Mouse (Mus musculus) gastrocnemius, postnatal 36 days (tissue): ENCODE results near the gene Igfals. TPM values are rescaled to one million over a fixed set of nuclear protein-coding genes. Genes with fewer than 3 reads are reported as not detected.

ENCODE experiments used
- DNase-seq, 2 experiments: peaks; one replicate each; pipeline ENCODE4 v3.0.0; 2022
- intact Hi-C: fragments of 180-260 bp; cut with DNase I; formaldehyde crosslinking; loops from one replicate; pipeline ENCODE4 v1.15.1; 2025
- total RNA-seq, 2 experiments: library from RNA; stranded (reverse); gene quantifications; 2 replicates each; pipeline ENCODE4 v1.2.3; 2021

The Igfals gene
- total RNA-seq, 2 experiments from 2014 or later, result 3.3 to 3.8 TPM

GRCm38 (mm10) chr17:24891321-24891720 is 25.5 kb downstream of the Igfals start:
- intact Hi-C loops, result loop anchor here (10.0 kb wide), 1 partner anchor 933 kb away; the partner anchor contains the start of genes Jmjd8 and Wdr24
- no peak for DNase-seq

GRCm38 (mm10) chr17:24892785-24893184 is 27.0 kb downstream of the Igfals start:
- intact Hi-C loops, result loop anchor here (10.0 kb wide), 1 partner anchor 932 kb away; the partner anchor contains the start of genes Jmjd8 and Wdr24
- no peak for DNase-seq

DNA sequence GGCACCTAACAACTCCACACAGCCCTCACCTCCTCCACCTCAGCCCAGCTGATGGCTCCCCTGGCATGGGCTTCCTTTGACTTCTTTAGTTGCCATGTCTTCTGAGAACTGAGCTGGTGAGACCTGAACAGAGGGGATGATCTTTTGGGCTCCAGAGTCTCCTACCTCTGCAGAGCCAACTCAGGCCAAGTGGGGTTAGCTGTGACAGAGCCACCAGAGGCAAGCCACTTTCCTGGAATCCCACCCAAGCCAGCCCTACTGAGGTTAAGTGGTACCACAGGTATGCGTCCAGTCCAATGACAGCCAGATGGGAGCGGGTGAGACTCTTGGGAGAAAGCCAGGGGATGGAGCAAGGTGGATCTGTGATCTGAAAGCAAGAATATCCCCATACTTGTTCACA is 27.5 kb downstream of the Igfals start:
- DNase-seq, result no peak
- intact Hi-C loops, result loop anchor here (10.0 kb wide), 1 partner anchor 932 kb away; the partner anchor contains the start of genes Jmjd8 and Wdr24

DNA sequence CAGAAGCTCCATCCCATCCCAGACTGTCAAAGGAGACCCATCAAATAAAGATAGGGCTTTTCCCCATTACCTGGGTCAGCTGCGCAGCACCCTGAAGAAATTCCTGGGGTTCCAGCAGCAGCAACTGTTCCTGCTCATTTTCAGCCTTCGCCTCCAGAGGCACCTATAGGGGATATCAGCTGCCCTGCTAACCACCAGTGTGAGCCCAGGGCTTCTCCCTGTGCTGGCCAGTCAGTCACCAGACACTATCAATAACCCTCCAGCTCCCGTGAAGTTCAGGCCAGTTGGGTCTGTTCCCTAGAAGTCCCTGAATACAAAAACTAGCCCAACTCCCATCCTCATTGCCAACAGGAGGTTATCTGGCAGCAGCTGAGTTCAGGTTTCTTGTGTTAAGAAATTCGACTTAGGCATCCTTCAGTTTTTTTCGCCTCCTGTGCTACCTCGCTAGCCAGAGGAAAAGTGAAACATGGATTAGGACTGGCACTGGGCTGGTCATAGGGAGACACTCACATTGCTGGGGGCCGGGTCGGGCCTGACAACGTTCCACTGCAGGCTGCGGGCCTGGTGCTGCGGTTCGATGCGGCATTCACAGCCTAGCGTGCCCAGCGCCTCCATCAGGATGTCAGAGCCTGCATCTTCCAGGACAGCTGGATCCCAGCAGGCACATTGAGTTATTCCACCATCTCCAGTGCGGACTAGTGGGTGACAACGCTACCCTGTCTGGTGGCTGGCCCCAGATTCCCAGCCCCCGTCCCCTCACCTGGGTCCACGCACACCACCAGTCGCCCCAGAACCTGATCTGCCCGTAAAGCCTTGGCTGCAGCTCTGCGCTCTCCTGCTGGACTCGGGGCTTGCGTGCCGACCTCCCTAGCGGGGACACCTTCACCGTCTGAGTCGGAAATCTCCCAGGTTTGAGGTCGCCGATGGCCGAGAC is 28.5 kb downstream of the Igfals start:
- intact Hi-C loops, result loop anchor here (10.0 kb wide), 1 partner anchor 930 kb away; the partner anchor contains the start of genes Jmjd8 and Wdr24
- DNase-seq, result no peak

DNA sequence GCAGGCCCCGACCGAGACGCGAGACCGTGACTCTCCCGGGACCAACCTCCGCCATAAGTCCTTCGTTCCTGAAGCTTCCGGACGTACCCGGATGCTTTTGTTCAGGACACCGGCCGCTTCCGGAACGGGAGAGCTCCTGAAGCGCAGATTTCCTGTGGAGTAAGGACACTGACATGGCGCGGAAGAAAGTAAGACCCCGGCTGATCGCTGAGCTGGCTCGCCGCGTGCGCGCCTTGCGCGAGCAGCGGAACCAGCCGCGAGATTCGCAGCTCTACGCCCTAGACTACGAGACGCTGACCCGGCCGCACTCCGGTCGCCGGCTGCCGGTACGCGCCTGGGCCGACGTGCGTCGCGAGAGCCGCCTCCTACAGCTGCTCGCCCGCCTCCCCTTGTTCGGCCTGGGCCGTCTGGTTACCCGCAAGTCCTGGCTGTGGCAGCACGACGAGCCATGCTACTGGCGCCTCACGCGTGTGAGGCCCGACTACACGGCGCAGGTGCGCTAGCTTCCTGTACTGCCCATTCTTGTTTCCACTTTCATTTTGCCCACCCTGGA is 29.3 kb downstream of the Igfals start, which contains the start of the genes Eme2 and Mrps34:
TSS of gene Eme2 (minus strand) at position 93 of the 553 bp plus-strand sequence.
TSS of gene Mrps34 (plus strand) at position 122 of the 553 bp plus-strand sequence.
- DNase-seq, result peak; percentile 68 to 77
- intact Hi-C loops, result loop anchor here (10.0 kb wide), 1 partner anchor 930 kb away; the partner anchor contains the start of genes Jmjd8 and Wdr24

DNA sequence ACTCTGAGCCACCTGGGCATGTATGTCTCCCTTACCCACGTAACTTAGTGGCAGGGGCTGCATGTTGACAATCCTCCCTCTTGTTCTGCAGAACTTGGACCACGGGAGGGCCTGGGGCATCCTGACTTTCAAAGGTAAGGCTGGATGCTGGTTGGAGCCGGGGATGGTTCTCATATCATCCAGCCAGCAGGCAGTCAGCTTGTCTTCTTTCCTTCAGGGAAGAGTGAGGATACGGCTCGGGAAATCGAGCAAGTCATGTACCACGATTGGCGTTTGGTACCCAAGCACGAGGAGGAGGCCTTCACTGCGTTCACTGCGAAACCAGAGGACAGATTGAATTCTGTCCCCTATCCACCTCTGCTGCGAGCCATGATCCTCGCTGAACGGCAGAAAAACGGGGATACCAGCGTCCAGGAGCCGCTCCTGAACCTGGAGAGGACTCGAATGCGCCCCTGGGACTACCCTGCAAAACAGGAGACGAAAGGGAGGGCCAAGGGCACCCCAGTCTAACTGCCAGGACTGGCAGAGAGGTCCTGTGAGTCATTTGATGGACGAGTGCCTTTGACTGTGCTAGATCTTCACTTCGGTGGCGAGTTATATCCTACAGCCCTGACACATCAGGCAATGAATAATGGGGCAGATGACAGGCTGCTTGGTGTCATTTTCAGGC is 29.9 kb downstream of the Igfals start:
- no peak for DNase-seq

GRCm38 (mm10) chr17:24896241-24896992 is 30.6 kb downstream of the Igfals start, which contains the start of gene Nme3:
TSS of gene Nme3 (plus strand) at chr17:24896500.
- peak; percentile 55 to 61 for DNase-seq
- intact Hi-C loops, result loop anchor here (10.0 kb wide), 1 partner anchor 928 kb away; the partner anchor contains the start of genes Jmjd8 and Wdr24

More for the DNA sequence above, 29.9 kb downstream of the Igfals start:
- intact Hi-C loops, result loop anchor here (10.0 kb wide), 1 partner anchor 929 kb away; the partner anchor contains the start of genes Jmjd8 and Wdr24

- intact Hi-C loops, result loop anchor here (10.0 kb wide), 1 partner anchor 928 kb away; the partner anchor contains the start of genes Jmjd8 and Wdr24
- no peak for DNase-seq
These were observed 31.1 kb downstream of the Igfals start for GRCm38 (mm10) chr17:24896993-24897269.

DNA sequence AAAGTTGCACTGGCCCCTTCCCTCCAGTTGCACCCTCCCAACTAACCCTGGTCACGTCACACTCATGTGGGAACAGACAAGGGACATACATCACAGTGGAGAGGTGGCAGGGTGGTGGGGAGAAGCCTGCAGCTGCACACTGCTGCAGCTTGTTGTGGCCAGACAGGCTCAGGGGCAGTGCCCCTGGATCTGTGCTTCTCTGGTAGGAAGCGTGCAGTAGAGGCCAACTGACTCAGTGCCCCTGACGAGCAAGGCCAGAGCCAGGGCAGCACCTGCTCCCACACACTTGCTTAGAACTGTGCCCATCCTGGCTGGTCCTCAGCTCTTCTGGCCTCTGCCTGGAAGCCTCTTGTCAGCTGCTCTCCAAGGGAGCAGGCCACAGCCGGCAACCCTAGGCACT is 31.8 kb downstream of the Igfals start:
- no peak for DNase-seq
- intact Hi-C loops, result loop anchor here (10.0 kb wide), 1 partner anchor 927 kb away; the partner anchor contains the start of genes Jmjd8 and Wdr24

- intact Hi-C loops, result loop anchor here (10.0 kb wide), 1 partner anchor 927 kb away; the partner anchor contains the start of genes Jmjd8 and Wdr24
- no peak for DNase-seq
These were observed 32.5 kb downstream of the Igfals start for GRCm38 (mm10) chr17:24898041-24898854.

DNA sequence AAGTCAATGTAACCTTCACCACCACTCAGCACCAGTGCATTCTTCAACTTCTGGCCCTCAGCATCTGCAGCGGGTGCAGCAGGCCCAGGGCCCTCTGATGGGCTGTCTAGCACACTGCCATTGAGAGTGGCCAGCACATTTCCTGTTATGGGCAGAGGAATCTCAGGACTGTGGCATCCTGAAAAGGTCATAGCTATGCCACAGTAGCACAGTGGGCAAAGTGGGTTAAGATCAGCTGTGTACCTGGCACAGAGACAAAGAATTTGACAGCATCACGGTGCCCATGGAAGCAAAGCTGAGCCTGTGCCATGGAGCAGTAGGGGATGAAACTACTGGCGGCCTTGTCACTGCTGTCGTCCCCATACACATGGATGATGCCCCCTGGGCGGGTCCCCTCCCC is 33.4 kb downstream of the Igfals start:
- DNase-seq, result no peak
- intact Hi-C loops, result loop anchor here (10.0 kb wide), 1 partner anchor 926 kb away; the partner anchor contains the start of genes Jmjd8 and Wdr24

- intact Hi-C loops, result loop anchor here (5.0 kb wide), 1 partner anchor 158 kb away; no protein-coding TSS in a partner anchor
- DNase-seq, result no peak
These were observed 34.2 kb downstream of the Igfals start for GRCm38 (mm10) chr17:24900014-24900413.

GRCm38 (mm10) chr17:24902124-24902523 is 36.3 kb downstream of the Igfals start:
- intact Hi-C loops, result loop anchor here (5.0 kb wide), 1 partner anchor 160 kb away; no protein-coding TSS in a partner anchor
- no peak for DNase-seq

DNA sequence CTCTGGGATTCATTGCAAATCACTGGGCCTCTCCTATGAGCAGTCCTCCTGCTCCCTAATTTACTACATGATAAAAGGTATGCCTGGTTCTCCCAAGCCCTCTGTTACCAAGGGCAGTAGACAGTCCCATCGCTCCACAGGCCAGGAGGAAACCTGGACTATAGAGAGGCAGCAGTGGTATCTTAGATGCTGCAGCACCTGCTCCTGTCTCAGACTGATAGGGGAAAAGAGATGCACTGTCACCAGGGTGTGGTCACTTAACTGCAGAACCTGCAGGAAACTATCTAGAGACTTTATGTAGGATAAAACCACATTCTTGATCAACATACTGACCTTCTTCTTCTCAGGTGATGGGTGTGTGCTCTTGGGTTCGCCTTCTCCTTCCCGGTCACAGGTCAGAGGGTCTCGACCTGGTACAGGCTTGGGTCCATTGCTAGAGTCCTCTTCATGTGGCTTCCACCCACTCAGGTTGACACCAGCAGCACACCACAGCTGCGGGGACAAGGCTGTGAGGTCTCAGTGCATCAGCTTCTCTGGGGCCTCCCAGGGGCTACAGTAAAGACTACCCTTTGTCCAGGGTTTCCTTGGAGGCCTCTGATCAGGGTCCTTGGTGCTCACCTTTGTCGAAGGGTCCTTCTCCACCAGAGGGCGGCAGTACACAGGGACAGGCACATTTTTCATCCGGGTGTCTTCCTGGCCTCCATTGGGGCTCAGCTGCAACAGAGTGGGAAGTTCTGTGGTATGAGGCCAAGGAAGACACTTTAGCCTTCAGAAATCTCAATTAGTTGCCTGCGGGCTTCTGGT is 37.1 kb downstream of the Igfals start:
- intact Hi-C loops, result loop anchor here (5.0 kb wide), 1 partner anchor 161 kb away; no protein-coding TSS in a partner anchor
- no peak for DNase-seq

GRCm38 (mm10) chr17:24903767-24904166 is 38.0 kb downstream of the Igfals start:
- intact Hi-C loops, result loop anchor here (5.0 kb wide), 1 partner anchor 161 kb away; no protein-coding TSS in a partner anchor
- no peak for DNase-seq

DNA sequence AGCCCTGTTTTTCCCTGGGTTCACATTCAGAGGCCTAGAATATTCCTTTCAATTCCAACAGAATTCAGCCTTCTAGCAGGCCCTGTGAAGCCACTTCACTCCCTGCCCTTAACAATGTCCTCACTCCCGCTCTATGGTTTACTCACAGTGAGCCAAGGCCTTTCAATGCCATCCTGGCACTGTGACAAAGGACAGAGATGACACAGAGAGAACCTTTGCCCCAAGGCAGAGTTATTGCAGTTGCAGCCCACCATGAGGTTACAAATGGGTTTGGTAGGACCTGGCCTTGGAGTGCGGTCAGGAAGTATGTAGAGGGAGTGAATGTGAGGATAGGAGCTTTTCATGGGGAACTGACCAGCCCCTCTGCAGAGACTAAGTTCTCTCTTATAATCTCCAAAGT is 41.8 kb downstream of the Igfals start:
- no peak for DNase-seq
- intact Hi-C loops, result no loop called here

DNA sequence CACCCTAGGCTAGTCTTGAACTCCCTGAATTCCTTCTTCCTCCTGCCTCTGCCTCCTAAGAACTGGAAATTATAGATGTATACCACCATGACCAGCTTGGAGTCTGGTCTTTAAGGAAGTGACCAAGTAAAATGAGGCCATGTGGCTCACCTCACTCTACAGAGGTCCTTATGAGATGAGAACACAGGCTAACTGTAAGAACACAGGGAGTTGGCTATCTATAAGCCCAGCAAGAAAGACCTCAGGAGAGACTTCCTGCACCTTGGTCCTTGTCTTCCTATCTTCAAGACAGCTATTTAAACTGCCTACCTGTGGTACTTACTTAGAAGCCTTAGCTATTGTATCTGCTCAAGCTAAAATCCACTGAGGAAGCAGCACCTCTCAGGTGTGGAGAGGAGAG is 48.2 kb downstream of the Igfals start:
- DNase-seq, result no peak
- intact Hi-C loops, result no loop called here
